Mouse (Mus musculus): ENCODE data around the gene Orc2.

Orc2 gene

DNA sequence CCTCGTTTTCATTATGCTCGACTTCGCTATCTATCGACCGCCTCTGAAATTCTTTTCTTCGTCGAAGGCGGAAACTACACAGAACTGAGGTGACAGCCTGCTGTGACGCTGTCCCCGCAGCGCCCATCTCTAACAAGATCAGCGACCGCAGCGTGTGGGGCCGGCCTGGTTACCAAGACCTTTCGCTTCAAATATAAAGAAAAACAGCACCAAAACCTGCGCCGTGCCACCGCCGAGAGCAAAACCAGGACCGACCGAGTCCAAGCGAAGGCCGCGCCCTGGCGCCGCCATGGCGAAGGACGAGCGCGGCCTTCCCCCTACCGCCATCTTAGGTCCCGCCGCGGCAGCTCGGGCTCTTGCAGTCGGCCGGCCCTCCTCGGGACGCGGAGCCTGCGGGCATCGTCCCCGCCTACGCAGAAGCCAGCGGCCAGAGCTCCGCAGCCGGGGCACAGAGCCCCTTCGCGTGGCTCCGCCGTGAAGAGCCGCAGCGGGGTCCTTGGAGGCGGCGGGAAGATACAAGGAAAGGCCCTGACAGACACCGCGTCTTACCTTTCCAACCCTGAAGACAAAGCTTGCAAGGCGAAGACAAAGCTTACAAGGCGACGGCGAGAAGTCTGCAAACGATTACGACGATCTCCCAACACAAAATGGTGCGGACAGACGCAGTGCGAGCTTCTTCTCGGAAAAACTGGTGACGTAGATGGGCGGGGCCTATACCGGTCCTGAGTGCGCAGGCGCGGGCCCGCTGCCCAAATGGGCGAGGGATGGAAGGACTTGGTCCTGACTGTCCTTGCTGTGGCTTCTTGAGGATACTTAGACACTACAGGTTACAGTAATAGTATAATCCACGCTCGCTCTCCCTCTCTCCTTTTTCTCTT is 81.3 kb downstream of the Orc2 start, which contains the start of gene Clk1:
Clk1 (minus strand) TSS at position 696 of the 878 bp plus-strand sequence.
- peak; percentile 96 for DNase-seq (ENCODE audit: low read depth, low spot score)

DNA sequence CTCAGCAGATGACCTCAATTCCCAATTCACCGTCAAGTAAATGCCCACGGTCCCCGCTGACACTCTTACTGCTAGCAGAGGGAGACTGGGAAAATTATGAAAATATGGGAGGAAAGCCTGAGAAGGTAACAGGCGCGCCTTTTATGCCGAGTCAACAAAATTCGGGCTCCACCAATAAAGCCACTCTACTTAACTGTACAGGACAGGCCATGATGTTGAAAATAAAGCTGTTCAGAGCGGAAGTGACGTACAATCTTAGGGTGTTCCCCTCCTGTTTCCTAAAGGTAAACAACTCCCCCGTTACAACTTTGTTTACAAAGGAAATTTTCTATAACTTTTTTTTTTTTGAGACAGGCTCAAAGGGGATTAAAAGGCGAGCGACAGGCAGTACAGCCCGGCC is 82.0 kb downstream of the Orc2 start:
- DNase-seq (ENCODE audit: low read depth, low spot score) = peak; percentile 81

DNA sequence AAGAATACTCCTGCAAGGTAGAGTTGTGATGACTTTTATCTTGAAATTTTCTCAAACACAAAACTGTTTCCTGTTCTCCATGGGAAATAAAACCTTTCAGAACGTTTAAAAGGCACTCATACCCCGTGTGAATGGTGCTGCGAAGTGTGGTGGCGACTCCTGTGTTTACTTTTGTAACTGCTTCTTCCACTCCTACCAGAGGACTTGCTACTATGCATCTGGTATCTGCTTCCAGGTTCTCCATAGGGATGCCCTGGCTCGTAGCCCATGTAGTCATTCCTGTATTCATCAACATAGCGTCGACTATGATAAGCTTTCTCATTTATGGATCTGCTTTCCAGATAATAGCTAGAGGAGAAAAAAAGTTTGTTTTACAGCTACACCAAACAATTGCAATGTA is 83.9 kb downstream of the Orc2 start:
- peak; percentile 68 for DNase-seq (ENCODE audit: low read depth, low spot score)

DNA sequence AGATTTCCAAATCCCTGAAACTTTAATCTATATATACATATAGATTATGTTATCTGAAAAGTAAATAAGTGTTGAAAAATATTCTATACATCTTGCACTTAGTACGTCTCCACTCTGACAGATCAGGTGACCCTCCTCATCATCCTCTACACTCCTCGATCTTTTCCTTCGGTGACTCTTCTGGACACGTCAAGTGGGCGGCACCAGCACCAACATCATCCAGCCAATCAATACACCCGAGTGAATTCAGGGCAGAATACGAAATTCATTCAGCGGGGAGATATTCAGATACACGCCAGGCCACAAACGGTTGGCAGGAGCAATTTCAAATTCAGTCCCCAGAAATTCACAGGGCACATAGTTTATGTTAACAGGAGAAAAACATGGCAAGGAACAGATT is 84.9 kb downstream of the Orc2 start:
- DNase-seq (ENCODE audit: low read depth, low spot score) = no peak

DNA sequence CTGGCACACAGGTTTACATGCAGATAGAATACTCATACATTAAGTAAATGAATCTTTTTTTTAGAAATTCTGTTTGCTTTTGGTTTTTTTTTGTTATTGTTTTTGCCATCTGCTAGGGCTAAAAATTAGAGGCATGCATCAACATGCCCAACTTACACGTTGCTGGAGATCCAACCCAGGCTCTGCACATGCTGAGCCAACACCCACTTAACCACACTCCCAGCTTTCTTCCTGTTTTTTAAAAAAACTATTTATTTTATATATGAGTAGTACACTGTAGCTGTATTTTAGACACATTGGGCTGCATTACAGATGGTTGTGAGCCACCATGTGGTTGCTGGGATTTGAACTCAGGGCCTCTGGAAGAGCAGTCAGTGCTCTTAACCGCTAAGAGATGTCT is 88.9 kb downstream of the Orc2 start:
- DNase-seq (ENCODE audit: low read depth, low spot score) = no peak

DNA sequence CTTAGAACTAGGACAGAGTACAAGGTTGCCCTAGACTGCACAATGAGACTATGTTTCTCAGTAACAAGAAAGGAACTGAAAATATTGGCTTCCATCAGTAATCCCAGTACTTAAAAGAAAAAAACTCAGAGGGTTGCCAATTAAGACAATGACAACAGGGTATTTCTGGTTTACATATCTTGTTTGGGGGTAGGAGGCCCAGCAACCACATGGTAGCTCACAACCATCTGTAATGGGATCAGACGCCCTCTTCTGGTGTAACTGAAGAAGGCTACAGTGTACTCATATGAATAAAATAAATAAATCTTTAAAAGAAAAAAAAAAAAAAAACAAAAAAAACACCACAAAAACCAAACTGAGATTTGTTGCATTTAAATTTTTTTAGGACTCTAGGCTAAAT is 89.5 kb downstream of the Orc2 start:
- DNase-seq (ENCODE audit: low read depth, low spot score) = peak; percentile 28
